Mouse (Mus musculus): ENCODE measurements at regions not wholly inside any gene's neighbourhood (a gene's known extent, or its start where the extent isn't known, plus 50 kb on each side); places are given as distances from the start of the nearest gene placed in this dataset.

GRCm38 (mm10) chr7:78971644-78972313 lies 58.6 kb downstream of the Isg20 start:
- Histone ChIP-seq H3K27me3 (replicated peaks) (no peaks in the 10 kb centered on the region), H3K27ac (replicated peaks) (no peak overlapping the region), H3K4me3 (replicated peaks) (no peak overlapping the region), H3K4me2 (no peak overlapping the region), H3K36me3 (no peaks in the 10 kb centered on the region), H3K4me1 (no peaks in the 10 kb centered on the region), H3K9ac (replicated peaks) (no peak overlapping the region), H3K9me3 (replicated peaks) (no peaks in the 10 kb centered on the region)
- 75% methylated on average over 12 of the region's 12 CpGs for WGBS
- no peak for ATAC-seq (ENCODE audit: low FRiP score)

GRCm38 (mm10) chr7:78989751-78990206 lies 63.5 kb upstream of the Acan start:
- WGBS: 32% methylated on average over 5 of the region's 5 CpGs
- peak overlapping the region; percentile 92 for H3K4me2 ChIP-seq
- H3K27ac ChIP-seq (replicated peaks): no peak overlapping the region
- H3K27me3 ChIP-seq (replicated peaks): no peaks in the 10 kb centered on the region; the same call in 1 of the 2 replicates
- no peak overlapping the region for H3K9ac ChIP-seq (replicated peaks)
- peaks cover 10% of the 10 kb centered on the region for H3K4me1 ChIP-seq
- H3K9me3 ChIP-seq (replicated peaks): no peaks in the 10 kb centered on the region
- H3K36me3 ChIP-seq: no peaks in the 10 kb centered on the region
- peak overlapping the region; percentile 46 for H3K4me3 ChIP-seq (replicated peaks)
- peak; percentile 47; the same call in 1 of the 2 replicates for ATAC-seq (ENCODE audit: low FRiP score)

- H3K9me3 ChIP-seq (replicated peaks): no peaks in the 10 kb centered on the region
- H3K27ac ChIP-seq (replicated peaks): no peak overlapping the region
- peak overlapping the region; percentile 46 for H3K4me3 ChIP-seq (replicated peaks)
- no peaks in the 10 kb centered on the region; the same call in 1 of the 2 replicates for H3K27me3 ChIP-seq (replicated peaks)
- ATAC-seq (ENCODE audit: low FRiP score): peak; percentile 72
- peaks cover 10% of the 10 kb centered on the region for H3K4me1 ChIP-seq
- H3K36me3 ChIP-seq: no peaks in the 10 kb centered on the region
- H3K4me2 ChIP-seq: peak overlapping the region; percentile 92
- H3K9ac ChIP-seq (replicated peaks): peak overlapping the region; percentile 37
- 4% methylated on average over 27 of the region's 27 CpGs for WGBS
Measured at GRCm38 (mm10) chr7:78990302-78991038, 62.8 kb upstream of the Acan start.

- Histone ChIP-seq H3K27me3 (replicated peaks) (no peaks in the 10 kb centered on the region; the same call in 1 of the 2 replicates), H3K36me3 (no peaks in the 10 kb centered on the region), H3K4me2 (no peak overlapping the region), H3K9ac (replicated peaks) (no peak overlapping the region), H3K27ac (replicated peaks) (no peak overlapping the region), H3K9me3 (replicated peaks) (no peaks in the 10 kb centered on the region), H3K4me1 (peaks cover 10% of the 10 kb centered on the region), H3K4me3 (replicated peaks) (no peak overlapping the region)
- WGBS: 92% methylated on average over 7 of the region's 7 CpGs
- no peak for ATAC-seq (ENCODE audit: low FRiP score)
Measured at GRCm38 (mm10) chr7:78992991-78993390, 60.3 kb upstream of the Acan start.

- H3K4me2 ChIP-seq: no peak overlapping the region
- no peaks in the 10 kb centered on the region; the same call in 1 of the 2 replicates for H3K27me3 ChIP-seq (replicated peaks)
- H3K9ac ChIP-seq (replicated peaks): no peak overlapping the region
- no peak for ATAC-seq (ENCODE audit: low FRiP score)
- no peak overlapping the region for H3K27ac ChIP-seq (replicated peaks)
- WGBS: 84% methylated on average over 8 of the region's 8 CpGs
- H3K4me1 ChIP-seq: peaks cover 10% of the 10 kb centered on the region
- H3K4me3 ChIP-seq (replicated peaks): no peak overlapping the region
- no peaks in the 10 kb centered on the region for H3K9me3 ChIP-seq (replicated peaks)
- no peaks in the 10 kb centered on the region for H3K36me3 ChIP-seq
Measured at GRCm38 (mm10) chr7:78994134-78994533, 59.1 kb upstream of the Acan start.

- Histone ChIP-seq H3K36me3 (no peaks in the 10 kb centered on the region), H3K9ac (replicated peaks) (no peak overlapping the region), H3K4me3 (replicated peaks) (no peak overlapping the region), H3K4me1 (peaks cover 8% of the 10 kb centered on the region), H3K27me3 (replicated peaks) (no peaks in the 10 kb centered on the region; the same call in 1 of the 2 replicates), H3K27ac (replicated peaks) (no peak overlapping the region), H3K4me2 (no peak overlapping the region), H3K9me3 (replicated peaks) (no peaks in the 10 kb centered on the region)
- WGBS: 89% methylated on average over 2 of the region's 2 CpGs
- no peak for ATAC-seq (ENCODE audit: low FRiP score)
Measured at GRCm38 (mm10) chr7:78995034-78995433, 58.2 kb upstream of the Acan start.

- no peaks in the 10 kb centered on the region for H3K9me3 ChIP-seq (replicated peaks)
- H3K4me2 ChIP-seq: no peak overlapping the region
- 84% methylated on average over 4 of the region's 4 CpGs for WGBS
- ATAC-seq (ENCODE audit: low FRiP score): no peak
- no peak overlapping the region for H3K27ac ChIP-seq (replicated peaks)
- H3K4me1 ChIP-seq: 0 out of 2 replicates have a peak, but pooled peaks cover under 1% of the 10 kb centered on the region
- no peaks in the 10 kb centered on the region for H3K36me3 ChIP-seq
- no peak overlapping the region for H3K4me3 ChIP-seq (replicated peaks)
- H3K27me3 ChIP-seq (replicated peaks): no peaks in the 10 kb centered on the region; the same call in 1 of the 2 replicates
- H3K9ac ChIP-seq (replicated peaks): no peak overlapping the region
Measured at GRCm38 (mm10) chr7:78995820-78996219, 57.5 kb upstream of the Acan start.

All from neural tube, embryonic 15.5 days (tissue).